Mouse (Mus musculus) myocyte (in vitro differentiated cells): Measurements from ENCODE around the gene Csnk1e. TPM values are rescaled to one million over a fixed set of nuclear protein-coding genes. Genes with fewer than 3 reads are reported as not detected.

Source experiments
- H3K27me3 ChIP-seq: one replicate; pipeline ENCODE4 v1.6.1; 2011; ENCODE audit not compliant: control insufficient read depth, insufficient read depth, insufficient read length
- H3K36me3 ChIP-seq: one replicate; pipeline ENCODE4 v1.6.1; 2011; ENCODE audit not compliant: control insufficient read depth, insufficient read depth
- H3K4me2 ChIP-seq: one replicate; pipeline ENCODE4 v1.6.1; 2011; ENCODE audit warnings: low read depth, control low read depth
- H3K4me3 ChIP-seq: one replicate; pipeline ENCODE4 v1.5.1; 2011; ENCODE audit warnings: mild to moderate bottlenecking, control low read depth, moderate library complexity
- H3K79me2 ChIP-seq: one replicate; pipeline ENCODE4 v1.6.1; 2011; ENCODE audit not compliant: control insufficient read depth, insufficient read depth
- H3ac ChIP-seq: one replicate; pipeline ENCODE4 v1.6.1; 2011; ENCODE audit not compliant: control insufficient read depth, insufficient read length
- CEBPB ChIP-seq: IDR thresholded peaks from 2 replicates; pipeline ENCODE4 v1.6.1; 2011; ENCODE audit warnings: mild to moderate bottlenecking, moderate library complexity; ENCODE audit not compliant: poor library complexity, insufficient read depth, severe bottlenecking
- E2F4 ChIP-seq: IDR thresholded peaks from one replicate; pipeline ENCODE4 v1.6.1; 2011; ENCODE audit warnings: mild to moderate bottlenecking, control low read depth, moderate library complexity; ENCODE audit not compliant: insufficient read depth
- MAX ChIP-seq: IDR thresholded peaks from one replicate; pipeline ENCODE4 v1.6.1; 2011; ENCODE audit warnings: low read depth, mild to moderate bottlenecking, control low read depth
- MYOD1 ChIP-seq, 3 experiments: IDR thresholded peaks; one replicate each; pipeline ENCODE4 v1.6.1; 2011; ENCODE audit warnings: control low read depth in 2 of 3, low read depth in 2 of 3, mild to moderate bottlenecking in 2 of 3, moderate library complexity in 1 of 3; ENCODE audit not compliant: insufficient read length in 2 of 3, control insufficient read depth in 1 of 3
- MYOG ChIP-seq, 3 experiments: IDR thresholded peaks; one replicate each; pipeline ENCODE4 v1.6.1; 2011; ENCODE audit warnings: control low read depth in 2 of 3, low read depth in 2 of 3, mild to moderate bottlenecking in 2 of 3; ENCODE audit not compliant: insufficient read length in 2 of 3, control insufficient read depth in 1 of 3, insufficient read depth in 1 of 3
- POLR2A ChIP-seq: IDR thresholded peaks from one replicate; pipeline ENCODE4 v1.6.1; 2011; ENCODE audit warnings: low read depth, mild to moderate bottlenecking, control low read depth, moderate library complexity; ENCODE audit not compliant: insufficient read length
- POLR2AphosphoS2 ChIP-seq: IDR thresholded peaks from one replicate; pipeline ENCODE4 v1.6.1; 2011; ENCODE audit warnings: low read depth, control low read depth; ENCODE audit not compliant: insufficient read length
- REST ChIP-seq: IDR thresholded peaks from one replicate; pipeline ENCODE4 v1.6.1; 2011; ENCODE audit warnings: mild to moderate bottlenecking, control low read depth, moderate library complexity; ENCODE audit not compliant: insufficient read depth, insufficient read length
- SRF ChIP-seq: IDR thresholded peaks from one replicate; pipeline ENCODE4 v1.6.1; 2011; ENCODE audit warnings: low read depth; ENCODE audit not compliant: control insufficient read depth, insufficient read length
- TCF12 ChIP-seq: IDR thresholded peaks from one replicate; pipeline ENCODE4 v1.6.1; 2011; ENCODE audit warnings: mild to moderate bottlenecking, control low read depth; ENCODE audit not compliant: poor library complexity, insufficient read depth, severe bottlenecking
- TCF3 ChIP-seq: IDR thresholded peaks from one replicate; pipeline ENCODE4 v1.6.1; 2011; ENCODE audit warnings: low read depth, control low read depth; ENCODE audit not compliant: insufficient read length
- USF1 ChIP-seq: IDR thresholded peaks from one replicate; pipeline ENCODE4 v1.6.1; 2011; ENCODE audit warnings: low read depth, mild to moderate bottlenecking, control low read depth, moderate library complexity
- polyA plus RNA-seq: library from polyadenylated mRNA; unstranded; fragments of >200 nt; fragmentation: generic; extraction: Trizol; gene quantifications from one replicate; pipeline ENCODE4 v1.2.1, GENCODE M21; 2012; ENCODE audit warnings: missing spikeins

The Csnk1e gene
- 116 TPM for polyA plus RNA-seq

GRCm38 (mm10) chr15:79455106-79455810 lies at the start of gene Csnk1e:
TSS of gene Csnk1e (minus strand) at chr15:79455566.
- H3K4me2 ChIP-seq: peak within 1 kb of the TSS; percentile 81
- no peak within 1 kb of the TSS for H3ac ChIP-seq
- H3K36me3 ChIP-seq: no peaks in the 10 kb centered on the region
- H3K79me2 ChIP-seq: no peaks in the 10 kb centered on the region
- H3K27me3 ChIP-seq: peaks cover 5% of the 10 kb centered on the region
- H3K4me3 ChIP-seq: no peak within 1 kb of the TSS
- TF ChIP-seq MYOG (IDR thresholded peaks at IDR 0.05; ENCODE audit: control insufficient read depth in 1 of 3, insufficient read depth in 1 of 3, insufficient read length in 2 of 3, low read depth in 2 of 3): peak in 1 of 3 experiments; percentile 52
- peak; percentile 45 for TF ChIP-seq POLR2A
- no peak for TF ChIP-seq TCF12
- TF ChIP-seq MYOD1 (IDR thresholded peaks at IDR 0.05; ENCODE audit: control insufficient read depth in 1 of 3, insufficient read length in 2 of 3, low read depth in 2 of 3): peak in 1 of 3 experiments; percentile 56

GRCm38 (mm10) chr15:79504707-79505452 lies 49.5 kb upstream of the Csnk1e start, which contains the start of gene Kcnj4:
TSS of gene Kcnj4 (minus strand) at chr15:79505241.
- peak within 1 kb of the TSS; percentile 6 for H3ac ChIP-seq
- H3K79me2 ChIP-seq: no peaks in the 10 kb centered on the region
- peaks cover 90% of the 10 kb centered on the region for H3K27me3 ChIP-seq
- TF ChIP-seq POLR2AphosphoS2: no peak
- no peaks in the 10 kb centered on the region for H3K36me3 ChIP-seq
- peak within 1 kb of the TSS; percentile 72 for H3K4me2 ChIP-seq
- H3K4me3 ChIP-seq: no peak within 1 kb of the TSS

GRCm38 (mm10) chr15:79503438-79503837 lies 48.1 kb upstream of the Csnk1e start:
- H3K4me3 ChIP-seq: no peak overlapping the region

DNA sequence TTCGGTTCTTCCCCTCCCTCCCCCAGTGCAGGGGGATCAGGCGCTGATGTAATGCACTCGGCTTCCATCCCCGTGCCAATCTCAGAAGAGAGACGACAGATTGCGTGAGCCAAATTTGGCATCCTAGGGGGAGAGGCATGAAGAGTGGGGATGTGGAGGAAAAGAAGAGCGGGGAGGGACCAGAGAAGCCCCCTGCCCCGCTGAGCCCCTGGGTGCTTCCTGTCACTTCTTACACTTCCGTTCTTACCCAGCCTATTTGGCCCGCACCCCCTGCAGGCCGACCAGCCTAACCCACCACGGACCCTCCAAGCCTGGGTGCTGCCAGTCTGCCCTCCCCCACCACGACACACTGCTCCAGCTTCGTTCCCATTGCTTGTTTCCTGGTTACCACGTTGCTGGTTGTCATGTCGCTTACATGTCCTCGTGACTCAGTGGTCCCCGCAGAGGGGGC lies 47.5 kb upstream of the Csnk1e start:
- H3K4me2 ChIP-seq: no peak overlapping the region

More at GRCm38 (mm10) chr15:79503438-79503837, 48.1 kb upstream of the Csnk1e start:
- no peak for TF ChIP-seq REST
- no peak for TF ChIP-seq TCF3
- no peak for TF ChIP-seq E2F4
- no peak for TF ChIP-seq MYOG (IDR thresholded peaks at IDR 0.05; ENCODE audit: control insufficient read depth in 1 of 3, insufficient read depth in 1 of 3, insufficient read length in 2 of 3, low read depth in 2 of 3)
- TF ChIP-seq TCF12: no peak
- no peak overlapping the region for H3ac ChIP-seq
- no peaks in the 10 kb centered on the region for H3K36me3 ChIP-seq
- H3K4me2 ChIP-seq: no peak overlapping the region
- peaks cover 99% of the 10 kb centered on the region for H3K27me3 ChIP-seq
- no peaks in the 10 kb centered on the region for H3K79me2 ChIP-seq

DNA sequence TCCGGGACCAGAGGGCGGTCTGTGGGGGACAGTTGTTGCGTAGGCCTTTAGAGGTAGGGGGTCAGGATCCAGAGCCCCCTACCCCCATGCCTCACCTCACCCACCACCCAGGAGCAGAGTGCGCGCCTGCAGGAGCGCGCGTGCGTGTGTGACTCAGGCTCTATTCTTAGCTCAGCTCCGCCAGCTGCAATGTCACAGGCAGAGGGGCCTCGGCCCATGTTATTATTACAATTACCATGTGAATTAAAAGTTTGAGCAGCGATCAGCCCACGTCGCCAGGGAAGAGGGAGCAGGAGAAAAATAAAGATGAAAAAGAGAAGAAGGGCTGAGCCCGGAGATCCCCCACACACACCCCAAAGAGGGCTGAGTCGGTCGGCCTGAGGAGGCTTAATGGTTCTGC lies 44.7 kb upstream of the Csnk1e start:
- Histone ChIP-seq H3K4me2 (no peak overlapping the region), H3K36me3 (no peaks in the 10 kb centered on the region), H3K79me2 (no peaks in the 10 kb centered on the region), H3K4me3 (no peak overlapping the region), H3ac (no peak overlapping the region), H3K27me3 (peaks cover 98% of the 10 kb centered on the region)
- TF ChIP-seq E2F4 (no peak), TCF12 (no peak), CEBPB (no peak), MYOD1 (IDR thresholded peaks at IDR 0.05; ENCODE audit: control insufficient read depth in 1 of 3, insufficient read length in 2 of 3, low read depth in 2 of 3) (no peak), MYOG (IDR thresholded peaks at IDR 0.05; ENCODE audit: control insufficient read depth in 1 of 3, insufficient read depth in 1 of 3, insufficient read length in 2 of 3, low read depth in 2 of 3) (no peak), POLR2A (no peak), USF1 (no peak), MAX (no peak), POLR2AphosphoS2 (no peak), TCF3 (no peak), REST (no peak), SRF (no peak)

More for the DNA sequence above, 47.5 kb upstream of the Csnk1e start:
- no peak for TF ChIP-seq REST
- TF ChIP-seq USF1: no peak
- no peak for TF ChIP-seq TCF12
- TF ChIP-seq MYOG (IDR thresholded peaks at IDR 0.05; ENCODE audit: control insufficient read depth in 1 of 3, insufficient read depth in 1 of 3, insufficient read length in 2 of 3, low read depth in 2 of 3): no peak
- TF ChIP-seq CEBPB: no peak
- TF ChIP-seq E2F4: no peak
- no peak for TF ChIP-seq MAX
- Histone ChIP-seq H3K27me3 (peaks cover 99% of the 10 kb centered on the region), H3ac (no peak overlapping the region), H3K4me3 (no peak overlapping the region), H3K79me2 (no peaks in the 10 kb centered on the region), H3K36me3 (no peaks in the 10 kb centered on the region)
